Mouse (Mus musculus): Measurements from ENCODE around the gene Izumo4. TPM values are rescaled to one million over a fixed set of nuclear protein-coding genes. Genes with fewer than 3 reads are reported as not detected.
A peak's percentile ranks its signal among the peaks of the same experiment; 100 is the strongest.

The Izumo4 gene
- polyA plus RNA-seq, 1 experiment from 2014 or later, result 49.5 TPM

GRCm38 (mm10) chr10:80727369-80728127 lies 25.6 kb downstream of the Izumo4 start:
- WGBS, result 82% methylated on average over 5 of the region's 5 CpGs

GRCm38 (mm10) chr10:80732611-80733101 lies 30.7 kb downstream of the Izumo4 start:
- no peak for ATAC-seq
- no peak overlapping the region for H3K9ac ChIP-seq (ENCODE audit: low read depth, low read length)
- H3K4me3 ChIP-seq (ENCODE audit: low read depth, low read length), result no peak overlapping the region
- H3K4me1 ChIP-seq (ENCODE audit: control insufficient read depth, insufficient read depth, low read length), result peaks cover 2% of the 10 kb centered on the region
- no peaks in the 10 kb centered on the region for H3K27me3 ChIP-seq (ENCODE audit: control insufficient read depth, insufficient read depth, low read depth, low read length)
- H3K27ac ChIP-seq (ENCODE audit: low read length), result no peak overlapping the region
- 95% methylated on average over 6 of the region's 6 CpGs for WGBS
- H3K36me3 ChIP-seq (ENCODE audit: control insufficient read depth, insufficient read depth, low read length), result peaks cover 25% of the 10 kb centered on the region
- H3K9me3 ChIP-seq (replicated peaks; ENCODE audit: control insufficient read depth, low read length, poor library complexity, severe bottlenecking), result no peaks in the 10 kb centered on the region
- no peak overlapping the region for H3K4me2 ChIP-seq (ENCODE audit: low read length)

More at GRCm38 (mm10) chr10:80727369-80728127, 25.6 kb downstream of the Izumo4 start:
- Histone ChIP-seq H3K27ac (ENCODE audit: low read length) (no peak overlapping the region), H3K9me3 (replicated peaks; ENCODE audit: control insufficient read depth, low read length, poor library complexity, severe bottlenecking) (no peaks in the 10 kb centered on the region), H3K9ac (ENCODE audit: low read depth, low read length) (no peak overlapping the region), H3K4me2 (ENCODE audit: low read length) (no peak overlapping the region), H3K4me3 (ENCODE audit: low read depth, low read length) (no peak overlapping the region), H3K36me3 (ENCODE audit: control insufficient read depth, insufficient read depth, low read length) (peaks cover 62% of the 10 kb centered on the region), H3K27me3 (ENCODE audit: control insufficient read depth, insufficient read depth, low read depth, low read length) (no peaks in the 10 kb centered on the region), H3K4me1 (ENCODE audit: control insufficient read depth, insufficient read depth, low read length) (no peaks in the 10 kb centered on the region)
- ATAC-seq, result no peak

GRCm38 (mm10) chr10:80736731-80737130 lies 34.7 kb downstream of the Izumo4 start:
- Histone ChIP-seq H3K27me3 (ENCODE audit: control insufficient read depth, insufficient read depth, low read depth, low read length) (no peaks in the 10 kb centered on the region), H3K4me1 (ENCODE audit: control insufficient read depth, insufficient read depth, low read length) (peaks cover 26% of the 10 kb centered on the region), H3K27ac (ENCODE audit: low read length) (0 out of 2 replicates have a peak overlapping the region, but pooled peaks have one; percentile 18), H3K36me3 (ENCODE audit: control insufficient read depth, insufficient read depth, low read length) (peaks cover 3% of the 10 kb centered on the region), H3K9ac (ENCODE audit: low read depth, low read length) (no peak overlapping the region), H3K4me3 (ENCODE audit: low read depth, low read length) (no peak overlapping the region), H3K9me3 (replicated peaks; ENCODE audit: control insufficient read depth, low read length, poor library complexity, severe bottlenecking) (no peaks in the 10 kb centered on the region), H3K4me2 (ENCODE audit: low read length) (no peak overlapping the region)
- ATAC-seq, result no peak
- WGBS, result 75% methylated on average over 5 of the region's 5 CpGs

- Histone ChIP-seq H3K4me1 (ENCODE audit: control insufficient read depth, insufficient read depth, low read length) (peaks cover 30% of the 10 kb centered on the region), H3K36me3 (ENCODE audit: control insufficient read depth, insufficient read depth, low read length) (no peaks in the 10 kb centered on the region; the same call in 1 of the 2 replicates), H3K27me3 (ENCODE audit: control insufficient read depth, insufficient read depth, low read depth, low read length) (no peaks in the 10 kb centered on the region), H3K4me2 (ENCODE audit: low read length) (no peak overlapping the region), H3K27ac (ENCODE audit: low read length) (no peak overlapping the region), H3K4me3 (ENCODE audit: low read depth, low read length) (no peak overlapping the region), H3K9me3 (replicated peaks; ENCODE audit: control insufficient read depth, low read length, poor library complexity, severe bottlenecking) (no peaks in the 10 kb centered on the region), H3K9ac (ENCODE audit: low read depth, low read length) (no peak overlapping the region)
- no peak for ATAC-seq
- 59% methylated on average over 1 of the region's 1 CpGs for WGBS
Measured at GRCm38 (mm10) chr10:80738657-80739056, 36.7 kb downstream of the Izumo4 start.

GRCm38 (mm10) chr10:80741146-80741545 lies 39.2 kb downstream of the Izumo4 start:
- Histone ChIP-seq H3K27me3 (ENCODE audit: control insufficient read depth, insufficient read depth, low read depth, low read length) (no peaks in the 10 kb centered on the region), H3K4me3 (ENCODE audit: low read depth, low read length) (peak overlapping the region; percentile 49), H3K36me3 (ENCODE audit: control insufficient read depth, insufficient read depth, low read length) (no peaks in the 10 kb centered on the region), H3K4me2 (ENCODE audit: low read length) (peak overlapping the region; percentile 94), H3K9ac (ENCODE audit: low read depth, low read length) (peak overlapping the region; percentile 85), H3K4me1 (ENCODE audit: control insufficient read depth, insufficient read depth, low read length) (peaks cover 28% of the 10 kb centered on the region), H3K27ac (ENCODE audit: low read length) (no peak overlapping the region; the same call in 1 of the 2 replicates), H3K9me3 (replicated peaks; ENCODE audit: control insufficient read depth, low read length, poor library complexity, severe bottlenecking) (no peaks in the 10 kb centered on the region)
- no peak for ATAC-seq
- WGBS, result 21% methylated on average over 5 of the region's 5 CpGs

- H3K9ac ChIP-seq (ENCODE audit: low read depth, low read length), result peak overlapping the region; percentile 85
- H3K4me2 ChIP-seq (ENCODE audit: low read length), result peak overlapping the region; percentile 94
- no peaks in the 10 kb centered on the region for H3K36me3 ChIP-seq (ENCODE audit: control insufficient read depth, insufficient read depth, low read length)
- H3K9me3 ChIP-seq (replicated peaks; ENCODE audit: control insufficient read depth, low read length, poor library complexity, severe bottlenecking), result no peaks in the 10 kb centered on the region
- H3K27me3 ChIP-seq (ENCODE audit: control insufficient read depth, insufficient read depth, low read depth, low read length), result no peaks in the 10 kb centered on the region
- peak overlapping the region; percentile 49 for H3K4me3 ChIP-seq (ENCODE audit: low read depth, low read length)
- peaks cover 27% of the 10 kb centered on the region for H3K4me1 ChIP-seq (ENCODE audit: control insufficient read depth, insufficient read depth, low read length)
- under 1% methylated on average over 46 of the region's 46 CpGs for WGBS
- no peak; the same call in 1 of the 2 replicates for ATAC-seq
- H3K27ac ChIP-seq (ENCODE audit: low read length), result peak overlapping the region; percentile 74
Measured at GRCm38 (mm10) chr10:80741634-80742179, 39.7 kb downstream of the Izumo4 start.

- peak; percentile 99 for ATAC-seq
- H3K4me2 ChIP-seq (ENCODE audit: low read length), result peak within 1 kb of the TSS; percentile 94
- WGBS, result 1% methylated on average over 25 of the region's 25 CpGs
- no peaks in the 10 kb centered on the region for H3K9me3 ChIP-seq (replicated peaks; ENCODE audit: control insufficient read depth, low read length, poor library complexity, severe bottlenecking)
- peaks cover 27% of the 10 kb centered on the region for H3K4me1 ChIP-seq (ENCODE audit: control insufficient read depth, insufficient read depth, low read length)
- H3K36me3 ChIP-seq (ENCODE audit: control insufficient read depth, insufficient read depth, low read length), result no peaks in the 10 kb centered on the region
- peak within 1 kb of the TSS; percentile 85 for H3K9ac ChIP-seq (ENCODE audit: low read depth, low read length)
- H3K27me3 ChIP-seq (ENCODE audit: control insufficient read depth, insufficient read depth, low read depth, low read length), result no peaks in the 10 kb centered on the region
- H3K27ac ChIP-seq (ENCODE audit: low read length), result peak within 1 kb of the TSS; percentile 78
- H3K4me3 ChIP-seq (ENCODE audit: low read depth, low read length), result peak within 1 kb of the TSS; percentile 49
Measured at GRCm38 (mm10) chr10:80742180-80742978, 40.4 kb downstream of the Izumo4 start, which contains the start of gene Ap3d1. Ap3d1 (minus strand) TSS chr10:80742264.

- no peaks in the 10 kb centered on the region for H3K9me3 ChIP-seq (replicated peaks; ENCODE audit: control insufficient read depth, low read length, poor library complexity, severe bottlenecking)
- 41% methylated on average over 5 of the region's 5 CpGs for WGBS
- no peak overlapping the region for H3K4me3 ChIP-seq (ENCODE audit: low read depth, low read length)
- ATAC-seq, result no peak
- H3K4me1 ChIP-seq (ENCODE audit: control insufficient read depth, insufficient read depth, low read length), result peaks cover 21% of the 10 kb centered on the region
- no peaks in the 10 kb centered on the region; the same call in 1 of the 2 replicates for H3K27me3 ChIP-seq (ENCODE audit: control insufficient read depth, insufficient read depth, low read depth, low read length)
- no peaks in the 10 kb centered on the region for H3K36me3 ChIP-seq (ENCODE audit: control insufficient read depth, insufficient read depth, low read length)
- H3K4me2 ChIP-seq (ENCODE audit: low read length), result no peak overlapping the region
- no peak overlapping the region for H3K9ac ChIP-seq (ENCODE audit: low read depth, low read length)
- H3K27ac ChIP-seq (ENCODE audit: low read length), result no peak overlapping the region
Measured at GRCm38 (mm10) chr10:80744262-80744661, 42.3 kb downstream of the Izumo4 start.
